9 mouse cellular contexts compared by ENCODE assay signal in genomic region chr5:77468467-77468866, GRCm38 (mm10).
DNase-seq lines count a peak whose midpoint lies in the region; ATAC-seq and TF ChIP-seq lines count a peak whose summit lies in the region.
"Had no signal": no experiment of that assay in that cellular context is flagged by ENCODE, and none has a peak within 500 bp of the region (broad histone marks: within the 10 kb centered on the region; RNA-seq: fewer than 3 reads in every experiment).

No protein-coding gene starts in this region.

- ATAC-seq in liver, embryonic 12.5 days = no peak
- no peak for ATAC-seq in heart, postnatal 0 days (ENCODE audit: insufficient read depth, low read depth)
- ATAC-seq in forebrain, embryonic 13.5 days = no peak

- H3K9ac ChIP-seq in liver, embryonic 12.5 days = no peak overlapping the region
- H3K9ac ChIP-seq in heart, postnatal 0 days (replicated peaks; ENCODE audit: low read depth, low read length) = no peak overlapping the region
- H3K9ac ChIP-seq in forebrain, embryonic 13.5 days = no peak overlapping the region
- H3K9ac ChIP-seq: heart, embryonic 13.5 days had no signal

- H3K27me3 ChIP-seq in liver, embryonic 12.5 days (replicated peaks) = no peaks in the 10 kb centered on the region
- no peaks in the 10 kb centered on the region for H3K27me3 ChIP-seq in heart, postnatal 0 days (ENCODE audit: control insufficient read depth, insufficient read depth, low read length)
- H3K27me3 ChIP-seq in spleen, adult 2 months (ENCODE audit: control insufficient read depth, insufficient read depth, low read length) = no peaks in the 10 kb centered on the region
- no peaks in the 10 kb centered on the region for H3K27me3 ChIP-seq in forebrain, embryonic 13.5 days
- H3K27me3 ChIP-seq: heart, embryonic 13.5 days had no signal

- TF ChIP-seq EP300 in heart, postnatal 0 days (IDR thresholded peaks at IDR 0.05; ENCODE audit: low read depth) = no peak

- H3K9me3 ChIP-seq in liver, embryonic 12.5 days (replicated peaks) = no peaks in the 10 kb centered on the region
- H3K9me3 ChIP-seq in heart, postnatal 0 days (replicated peaks; ENCODE audit: control insufficient read depth, low read length) = no peaks in the 10 kb centered on the region
- no peaks in the 10 kb centered on the region for H3K9me3 ChIP-seq in forebrain, embryonic 13.5 days (replicated peaks)
- H3K9me3 ChIP-seq: heart, embryonic 13.5 days had no signal

- no peaks in the 10 kb centered on the region for H3K36me3 ChIP-seq in liver, embryonic 12.5 days
- H3K36me3 ChIP-seq in heart, postnatal 0 days (replicated peaks; ENCODE audit: control insufficient read depth, insufficient read depth, low read length) = no peaks in the 10 kb centered on the region
- H3K36me3 ChIP-seq in spleen, adult 2 months (ENCODE audit: control insufficient read depth, insufficient read depth, low read length) = no peaks in the 10 kb centered on the region
- no peaks in the 10 kb centered on the region for H3K36me3 ChIP-seq in forebrain, embryonic 13.5 days (ENCODE audit: poor library complexity, severe bottlenecking)
- H3K36me3 ChIP-seq: heart, embryonic 13.5 days had no signal

- H3K4me3 ChIP-seq in liver, embryonic 12.5 days = no peak overlapping the region
- no peak overlapping the region for H3K4me3 ChIP-seq in heart, postnatal 0 days (ENCODE audit: low read depth, low read length)
- H3K4me3 ChIP-seq in spleen, adult 2 months (ENCODE audit: extremely low read depth, insufficient read depth, insufficient read length) = no peak overlapping the region
- H3K4me3 ChIP-seq in forebrain, embryonic 13.5 days = no peak overlapping the region
- H3K4me3 ChIP-seq: heart, embryonic 13.5 days had no signal

- no peak for TF ChIP-seq POLR2A in spleen, adult 2 months (IDR thresholded peaks at IDR 0.05; ENCODE audit: low read depth, low read length)

- DNase-seq in liver = peak; percentile 63
- peak; percentile 69 for DNase-seq in T-cell, adult 2 months (ENCODE audit: low spot score)
- DNase-seq in cerebellum, postnatal 14 days = peak; percentile 58 to 72
- DNase-seq in heart, postnatal 0 days (ENCODE audit: low spot score) = peak; percentile 10
- DNase-seq in lung, adult 18-20 months = peak; percentile 71 to 73
- DNase-seq in spleen, adult 2 months (ENCODE audit: low read depth in 1 of 2, low spot score in 2 of 2) = peak; percentile 21 to 71

- WGBS in liver, embryonic 12.5 days (ENCODE audit: insufficient replicate concordance) = 44% methylated on average over 15 of the region's 15 CpGs
- 53% methylated on average over 15 of the region's 15 CpGs for WGBS in heart, postnatal 0 days
- 44% methylated on average over 15 of the region's 15 CpGs for WGBS in spleen, adult 2 months
- WGBS in forebrain, embryonic 13.5 days = 70% methylated on average over 15 of the region's 15 CpGs

- no peak overlapping the region for H3K4me2 ChIP-seq in liver, embryonic 12.5 days
- no peak overlapping the region for H3K4me2 ChIP-seq in heart, postnatal 0 days (ENCODE audit: low read depth, low read length)
- H3K4me2 ChIP-seq in forebrain, embryonic 13.5 days = no peak overlapping the region
- H3K4me2 ChIP-seq: heart, embryonic 13.5 days had no signal

- peak; percentile 78 for TF ChIP-seq CTCF in heart, postnatal 0 days (IDR thresholded peaks at IDR 0.05; ENCODE audit: low read depth)
- peak; percentile 86; the same call in 1 of the 2 replicates for TF ChIP-seq CTCF in spleen, adult 2 months (IDR thresholded peaks at IDR 0.05; ENCODE audit: extremely low read depth, insufficient read depth, insufficient read length, insufficient replicate concordance)

- no peaks in the 10 kb centered on the region; the same call in 1 of the 2 replicates for H3K4me1 ChIP-seq in liver, embryonic 12.5 days
- no peaks in the 10 kb centered on the region for H3K4me1 ChIP-seq in heart, postnatal 0 days (ENCODE audit: control insufficient read depth, insufficient read depth)
- no peaks in the 10 kb centered on the region for H3K4me1 ChIP-seq in spleen, adult 2 months (ENCODE audit: control insufficient read depth, insufficient read depth, insufficient read length)
- H3K4me1 ChIP-seq in forebrain, embryonic 13.5 days = no peaks in the 10 kb centered on the region

- H3K27ac ChIP-seq in liver, embryonic 12.5 days = no peak overlapping the region
- H3K27ac ChIP-seq in heart, postnatal 0 days (ENCODE audit: low read depth) = no peak overlapping the region
- H3K27ac ChIP-seq in spleen, adult 2 months (ENCODE audit: insufficient read depth, low read length) = no peak overlapping the region
- no peak overlapping the region for H3K27ac ChIP-seq in forebrain, embryonic 13.5 days
- H3K27ac ChIP-seq: heart, embryonic 13.5 days had no signal

Comparison
In these comparisons a context has a peak if more than half of its experiments do, and no peak if none do; other contexts are left out.
1. DNase-seq: peak in every context shown above with its lines; median percentile 72 in lung, adult 18-20 months; 69 in T-cell, adult 2 months; 65 in cerebellum, postnatal 14 days; 63 in liver; 46 in spleen, adult 2 months; 10 in heart, postnatal 0 days.